Mouse (Mus musculus) liver, embryonic 11.5 days (tissue): ENCODE data around the gene Galnt7. TPM values are rescaled to one million over a fixed set of nuclear protein-coding genes. Genes with fewer than 3 reads are reported as not detected.
A peak's percentile ranks its signal among the peaks of the same experiment; 100 is the strongest.

Experiments
- ATAC-seq: fragments of 200-750 bp; cut with Nextera tagmentation; replicated peaks from 2 replicates; pipeline ENCODE4 v1.8.0; 2017; ENCODE audit warnings: moderate number of reproducible peaks, mild to moderate bottlenecking, moderate TSS enrichment, moderate library complexity; ENCODE audit not compliant: low FRiP score
- DNase-seq: peaks from one replicate; pipeline ENCODE4 v3.0.0-alpha.2; 2017; ENCODE audit warnings: low spot score
- H3K27ac ChIP-seq: fragments of 300-500 bp; sonication (generic); 2 replicates; pipeline ENCODE4 v1.5.1; 2014; ENCODE audit warnings: mild to moderate bottlenecking, low read depth, low read length, control low read depth
- H3K27me3 ChIP-seq: fragments of 300-500 bp; sonication (generic); replicated peaks from 2 replicates; pipeline ENCODE4 v1.6.1; 2014; ENCODE audit warnings: low read length, mixed read lengths; ENCODE audit not compliant: control insufficient read depth, insufficient read depth
- H3K36me3 ChIP-seq: fragments of 300-500 bp; sonication (generic); 2 replicates; pipeline ENCODE4 v1.6.1; 2014; ENCODE audit warnings: mild to moderate bottlenecking, low read length, moderate library complexity, mixed read lengths; ENCODE audit not compliant: control insufficient read depth, insufficient read depth
- H3K4me1 ChIP-seq: fragments of 300-500 bp; sonication (generic); replicated peaks from 2 replicates; pipeline ENCODE4 v1.6.1; 2014; ENCODE audit warnings: low read length, mixed read lengths; ENCODE audit not compliant: control insufficient read depth, insufficient read depth
- H3K4me2 ChIP-seq: fragments of 300-500 bp; sonication (generic); 2 replicates; pipeline ENCODE4 v1.6.1; 2014; ENCODE audit warnings: mild to moderate bottlenecking, control low read depth, moderate library complexity
- H3K4me3 ChIP-seq: fragments of 300-500 bp; sonication (generic); 2 replicates; pipeline ENCODE4 v1.5.1; 2014; ENCODE audit warnings: low read depth, low read length, control low read depth
- H3K9ac ChIP-seq: fragments of 300-500 bp; sonication (generic); 2 replicates; pipeline ENCODE4 v1.6.1; 2014; ENCODE audit warnings: low read depth, low read length, control low read depth
- H3K9me3 ChIP-seq: fragments of 300-500 bp; sonication (generic); 2 replicates; pipeline ENCODE4 v1.6.1; 2016; ENCODE audit warnings: low read length, inconsistent platforms, mixed read lengths; ENCODE audit not compliant: control insufficient read depth
- WGBS: fragments of 180-500 bp; shearing (Covaris S2); extraction: QIAGEN DNeasy Blood & Tissue Kit; methylation state at CpG from one replicate; pipeline ENCODE4 v1.1.7; 2014; 5-methylcytosine and 5-hydroxymethylcytosine counted together
- polyA plus RNA-seq: library from polyadenylated mRNA; unstranded; fragments of >200 nt; fragmentation: Nextera tagmentation; extraction: Ambion mirVana; gene quantifications from 2 replicates; pipeline ENCODE4 v1.2.1, GENCODE M21; 2014

Galnt7 gene
- polyA plus RNA-seq, 1 experiment from 2014 or later: 17.4 TPM

DNA sequence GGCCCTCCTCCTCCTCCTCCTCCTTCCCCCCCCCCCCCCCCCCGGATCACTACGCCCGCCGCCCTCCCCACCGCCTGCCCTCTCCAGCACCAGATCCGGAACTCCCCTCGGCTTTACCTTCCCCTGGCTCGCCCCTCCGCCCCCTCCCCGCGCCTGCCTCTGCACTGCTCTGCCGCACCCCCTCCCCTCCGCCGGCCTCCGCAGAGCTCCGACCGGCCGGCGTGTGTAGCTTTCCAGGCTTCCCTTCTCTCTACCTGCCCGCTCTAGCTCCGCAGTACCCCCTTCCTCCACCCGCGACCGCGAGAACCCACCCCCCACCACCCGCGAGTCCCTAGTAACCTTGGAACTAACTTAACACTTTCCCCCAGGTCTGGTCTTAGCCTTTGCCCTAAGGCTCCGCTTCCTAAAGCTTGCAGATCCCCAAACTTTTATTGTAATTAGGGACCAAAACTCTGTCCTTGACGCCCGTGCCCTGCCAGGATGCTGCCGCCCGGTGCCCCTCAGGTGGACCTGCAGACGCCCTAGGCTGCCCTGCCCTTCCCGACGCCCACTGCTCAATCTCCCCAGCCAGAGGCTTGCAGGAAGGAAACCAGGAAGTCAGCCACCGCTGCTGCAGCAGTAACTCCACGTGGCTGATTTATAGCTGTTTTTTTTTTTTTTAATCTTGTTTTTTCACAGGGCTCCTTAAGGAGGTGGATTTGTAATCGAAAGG, 380 bp upstream of the Galnt7 start:
- ATAC-seq: peak; percentile 50
- H3K27ac ChIP-seq: peak overlapping the region; percentile 92
- 2% methylated on average over 27 of the region's 38 CpGs for WGBS

GRCm38 (mm10) chr8:57651689-57652455, 960 bp downstream of the Galnt7 start:
- WGBS: under 1% methylated on average over 78 of the region's 91 CpGs
- Histone ChIP-seq H3K9me3 (no peaks in the 10 kb centered on the region), H3K4me3 (peak overlapping the region; percentile 91), H3K9ac (peak overlapping the region; percentile 95), H3K27ac (peak overlapping the region; percentile 92), H3K4me1 (peaks cover 8% of the 10 kb centered on the region), H3K36me3 (no peaks in the 10 kb centered on the region), H3K4me2 (peak overlapping the region; percentile 91), H3K27me3 (no peaks in the 10 kb centered on the region)
- ATAC-seq (peak; percentile 73), DNase-seq (peak; percentile 80)

More for the DNA sequence above, 380 bp upstream of the Galnt7 start:
- H3K4me2 ChIP-seq: peak overlapping the region; percentile 91
- peaks cover 5% of the 10 kb centered on the region for H3K4me1 ChIP-seq
- peak overlapping the region; percentile 91 for H3K4me3 ChIP-seq
- peak; percentile 67 for DNase-seq
- H3K27me3 ChIP-seq: no peaks in the 10 kb centered on the region
- H3K9me3 ChIP-seq: no peaks in the 10 kb centered on the region
- no peaks in the 10 kb centered on the region for H3K36me3 ChIP-seq
- peak overlapping the region; percentile 95 for H3K9ac ChIP-seq

GRCm38 (mm10) chr8:57651357-57651688, 1.5 kb downstream of the Galnt7 start:
- peak overlapping the region; percentile 91 for H3K4me2 ChIP-seq
- no peaks in the 10 kb centered on the region for H3K36me3 ChIP-seq
- peak overlapping the region; percentile 92 for H3K27ac ChIP-seq
- WGBS: 2% methylated on average over 8 of the region's 8 CpGs
- ATAC-seq: no peak
- peak overlapping the region; percentile 91 for H3K4me3 ChIP-seq
- peaks cover 8% of the 10 kb centered on the region for H3K4me1 ChIP-seq
- no peak for DNase-seq
- H3K9me3 ChIP-seq: no peaks in the 10 kb centered on the region
- peak overlapping the region; percentile 95 for H3K9ac ChIP-seq
- no peaks in the 10 kb centered on the region for H3K27me3 ChIP-seq

GRCm38 (mm10) chr8:57650216-57650615, 2.6 kb downstream of the Galnt7 start:
- Histone ChIP-seq H3K9me3 (no peaks in the 10 kb centered on the region), H3K27ac (no peak overlapping the region), H3K4me1 (peaks cover 8% of the 10 kb centered on the region), H3K4me3 (no peak overlapping the region), H3K4me2 (no peak overlapping the region), H3K9ac (no peak overlapping the region), H3K36me3 (no peaks in the 10 kb centered on the region), H3K27me3 (no peaks in the 10 kb centered on the region)
- 73% methylated on average over 6 of the region's 6 CpGs for WGBS
- DNase-seq (no peak), ATAC-seq (no peak)

GRCm38 (mm10) chr8:57647566-57647965, 5.3 kb downstream of the Galnt7 start:
- Histone ChIP-seq H3K36me3 (no peaks in the 10 kb centered on the region), H3K4me2 (no peak overlapping the region), H3K27ac (no peak overlapping the region), H3K4me3 (no peak overlapping the region), H3K4me1 (peaks cover 11% of the 10 kb centered on the region), H3K27me3 (no peaks in the 10 kb centered on the region), H3K9me3 (no peaks in the 10 kb centered on the region), H3K9ac (no peak overlapping the region)
- DNase-seq (no peak), ATAC-seq (no peak)
- WGBS: 26% methylated on average over 3 of the region's 3 CpGs

DNA sequence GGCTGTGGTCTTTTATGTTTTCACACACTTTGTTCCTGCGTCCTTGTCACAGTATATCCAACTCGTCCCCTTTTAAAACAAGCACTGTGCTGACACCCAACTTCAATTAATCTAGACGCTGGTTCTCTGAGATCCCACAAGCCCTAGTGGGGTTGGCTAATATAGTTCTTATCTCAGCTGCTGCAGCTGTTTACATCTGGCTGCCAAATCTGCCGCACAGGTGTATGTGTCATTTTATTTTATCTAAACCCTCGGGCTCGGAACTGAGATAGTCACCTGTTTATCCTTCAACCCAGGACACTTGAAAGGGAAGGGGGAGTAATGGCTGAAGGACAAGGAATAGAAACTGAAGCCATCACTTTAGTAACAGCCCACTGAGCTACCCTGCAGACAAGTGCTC, 8.6 kb downstream of the Galnt7 start:
- Histone ChIP-seq H3K4me2 (no peak overlapping the region), H3K27me3 (no peaks in the 10 kb centered on the region), H3K4me3 (no peak overlapping the region), H3K9ac (no peak overlapping the region), H3K36me3 (no peaks in the 10 kb centered on the region), H3K27ac (no peak overlapping the region), H3K9me3 (no peaks in the 10 kb centered on the region), H3K4me1 (peaks cover 15% of the 10 kb centered on the region)
- ATAC-seq (peak; percentile 58), DNase-seq (no peak)
- WGBS: 51% methylated on average over 6 of the region's 6 CpGs

GRCm38 (mm10) chr8:57642722-57643121, 10.1 kb downstream of the Galnt7 start:
- Histone ChIP-seq H3K9ac (no peak overlapping the region), H3K9me3 (no peaks in the 10 kb centered on the region), H3K36me3 (no peaks in the 10 kb centered on the region), H3K27me3 (no peaks in the 10 kb centered on the region), H3K27ac (no peak overlapping the region), H3K4me2 (no peak overlapping the region), H3K4me3 (no peak overlapping the region), H3K4me1 (peaks cover 17% of the 10 kb centered on the region)
- DNase-seq: no peak
- WGBS: 88% methylated on average over 5 of the region's 5 CpGs
- no peak for ATAC-seq

DNA sequence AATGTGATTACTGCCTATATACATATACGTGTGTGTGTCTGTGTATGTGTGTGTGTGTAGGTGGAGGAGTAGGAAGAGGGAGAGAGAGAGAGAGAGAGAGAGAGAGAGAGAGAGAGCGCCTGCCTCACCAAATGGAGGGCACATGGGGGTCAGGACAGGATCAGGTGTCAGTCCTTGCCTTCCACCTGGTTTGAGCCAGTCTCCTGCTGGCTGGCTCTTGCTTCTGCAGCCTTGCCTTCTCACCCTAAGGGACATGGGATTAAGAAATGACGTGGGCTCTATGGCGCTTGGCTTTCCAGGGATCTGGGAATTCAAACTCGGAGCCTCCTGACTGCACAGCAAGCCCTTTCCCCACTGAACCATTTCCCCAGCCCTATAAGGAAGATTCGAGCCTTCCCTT, 13.9 kb downstream of the Galnt7 start:
- DNase-seq: no peak
- Histone ChIP-seq H3K27ac (no peak overlapping the region), H3K4me1 (peaks cover 20% of the 10 kb centered on the region), H3K9me3 (no peaks in the 10 kb centered on the region), H3K27me3 (no peaks in the 10 kb centered on the region), H3K4me3 (no peak overlapping the region), H3K9ac (no peak overlapping the region), H3K36me3 (no peaks in the 10 kb centered on the region), H3K4me2 (no peak overlapping the region)
- WGBS: 64% methylated on average over 6 of the region's 6 CpGs
- no peak for ATAC-seq
